Mouse (Mus musculus): ENCODE data around the gene Fgf18. TPM values are rescaled to one million over a fixed set of nuclear protein-coding genes. Genes with fewer than 3 reads are reported as not detected.

Fgf18 gene
- polyA plus RNA-seq (2014; fragmentation: Nextera tagmentation; extraction: Ambion mirVana), result 9.0 and 10.1 TPM in 2 replicates

DNA sequence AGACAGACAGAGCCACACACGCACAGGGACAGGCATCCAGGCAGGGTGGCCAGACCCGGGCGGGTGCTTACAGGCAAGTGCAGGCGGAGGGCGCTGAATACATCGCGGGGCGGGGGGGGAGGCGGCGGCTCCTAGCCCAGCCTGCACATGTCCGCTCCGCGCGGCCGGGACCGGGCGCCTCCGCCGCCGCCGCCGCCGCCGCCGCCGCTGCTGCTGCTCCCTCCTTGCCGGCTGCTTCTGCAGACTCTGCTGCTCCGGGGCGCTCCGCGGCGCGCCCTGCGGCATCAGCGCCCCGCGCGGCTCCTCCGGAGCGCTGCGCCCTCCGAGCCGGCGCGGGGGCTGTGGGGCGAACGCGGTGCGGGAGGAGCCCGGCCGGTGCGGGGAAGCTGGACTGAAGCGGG lies at the start of gene Fgf18:
Gene Fgf18 (minus strand): TSS at position 230 of the 401 bp plus-strand sequence.
- H3K4me2 ChIP-seq (replicated peaks), result peak within 1 kb of the TSS; percentile 67
- WGBS, result 0% methylated on average over 41 of the region's 53 CpGs
- peak within 1 kb of the TSS; percentile 67 for H3K4me3 ChIP-seq (replicated peaks; ENCODE audit: low read length)
- peaks cover 29% of the 10 kb centered on the region for H3K36me3 ChIP-seq (replicated peaks; ENCODE audit: control insufficient read depth, insufficient read depth)
- 0 out of 2 replicates have a peak, but pooled peaks cover 13% of the 10 kb centered on the region for H3K27me3 ChIP-seq (ENCODE audit: control insufficient read depth, insufficient read depth, low read length)
- ATAC-seq (ENCODE audit: low FRiP score), result peak; percentile 60
- peak; percentile 53 for DNase-seq (ENCODE audit: low spot score)
- peak within 1 kb of the TSS; percentile 73 for H3K9ac ChIP-seq
- H3K27ac ChIP-seq, result peak within 1 kb of the TSS; percentile 80
- no peaks in the 10 kb centered on the region for H3K9me3 ChIP-seq (ENCODE audit: control insufficient read depth, low read length)
- peaks cover 26% of the 10 kb centered on the region for H3K4me1 ChIP-seq (replicated peaks; ENCODE audit: control insufficient read depth, insufficient read depth, low read length)

- Histone ChIP-seq H3K4me1 (replicated peaks; ENCODE audit: control insufficient read depth, insufficient read depth, low read length) (no peaks in the 10 kb centered on the region; the same call in none of the 2 replicates), H3K36me3 (replicated peaks; ENCODE audit: control insufficient read depth, insufficient read depth) (no peaks in the 10 kb centered on the region), H3K9me3 (ENCODE audit: control insufficient read depth, low read length) (peaks cover 7% of the 10 kb centered on the region; the same call in 1 of the 2 replicates), H3K4me3 (replicated peaks; ENCODE audit: low read length) (no peak overlapping the region), H3K9ac (peak overlapping the region; percentile 9; the same call in 1 of the 2 replicates), H3K27me3 (ENCODE audit: control insufficient read depth, insufficient read depth, low read length) (peaks cover 91% of the 10 kb centered on the region), H3K4me2 (replicated peaks) (peak overlapping the region; percentile 45), H3K27ac (no peak overlapping the region)
- DNase-seq (ENCODE audit: low spot score) (no peak), ATAC-seq (ENCODE audit: low FRiP score) (no peak)
- 6% methylated on average over 24 of the region's 24 CpGs for WGBS
Observed at GRCm38 (mm10) chr11:33196447-33197132, 49.4 kb upstream of the Fgf18 start.

GRCm38 (mm10) chr11:33195531-33196446 lies 48.6 kb upstream of the Fgf18 start:
- WGBS, result 4% methylated on average over 25 of the region's 25 CpGs
- 0 out of 2 replicates have a peak overlapping the region, but pooled peaks have one; percentile 10 for H3K27ac ChIP-seq
- ATAC-seq (ENCODE audit: low FRiP score), result no peak
- H3K9ac ChIP-seq, result no peak overlapping the region
- H3K4me3 ChIP-seq (replicated peaks; ENCODE audit: low read length), result no peak overlapping the region
- H3K4me1 ChIP-seq (replicated peaks; ENCODE audit: control insufficient read depth, insufficient read depth, low read length), result no peaks in the 10 kb centered on the region; the same call in none of the 2 replicates
- H3K27me3 ChIP-seq (ENCODE audit: control insufficient read depth, insufficient read depth, low read length), result peaks cover 93% of the 10 kb centered on the region
- no peak for DNase-seq (ENCODE audit: low spot score)
- peak overlapping the region; percentile 6 for H3K4me2 ChIP-seq (replicated peaks)
- H3K36me3 ChIP-seq (replicated peaks; ENCODE audit: control insufficient read depth, insufficient read depth), result no peaks in the 10 kb centered on the region
- peaks cover 7% of the 10 kb centered on the region; the same call in 1 of the 2 replicates for H3K9me3 ChIP-seq (ENCODE audit: control insufficient read depth, low read length)

DNA sequence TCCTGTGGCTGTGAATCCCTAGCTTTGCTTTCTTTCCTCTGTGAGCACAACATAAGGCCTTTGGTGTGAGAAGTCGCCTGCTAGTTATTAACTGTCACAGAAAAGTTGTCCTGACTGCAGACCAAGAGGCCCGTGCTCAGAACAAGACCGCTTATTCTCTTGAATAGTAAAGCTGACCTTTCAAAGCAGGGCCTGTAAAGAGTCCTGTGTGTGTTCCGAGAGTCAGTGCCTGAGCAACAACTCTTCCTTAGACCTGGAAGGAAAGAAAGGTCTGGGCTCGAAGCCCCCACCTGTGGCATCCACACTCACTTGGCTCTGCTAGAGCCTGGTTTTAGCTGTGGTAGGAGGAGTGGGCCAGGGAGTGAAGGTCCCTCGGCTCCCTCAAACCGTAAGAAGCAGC lies 47.9 kb upstream of the Fgf18 start:
- Histone ChIP-seq H3K4me1 (replicated peaks; ENCODE audit: control insufficient read depth, insufficient read depth, low read length) (no peaks in the 10 kb centered on the region; the same call in none of the 2 replicates), H3K9ac (no peak overlapping the region), H3K9me3 (ENCODE audit: control insufficient read depth, low read length) (peaks cover 7% of the 10 kb centered on the region; the same call in 1 of the 2 replicates), H3K4me3 (replicated peaks; ENCODE audit: low read length) (no peak overlapping the region), H3K27me3 (ENCODE audit: control insufficient read depth, insufficient read depth, low read length) (peaks cover 87% of the 10 kb centered on the region), H3K27ac (no peak overlapping the region), H3K4me2 (replicated peaks) (no peak overlapping the region), H3K36me3 (replicated peaks; ENCODE audit: control insufficient read depth, insufficient read depth) (no peaks in the 10 kb centered on the region)
- no peak for ATAC-seq (ENCODE audit: low FRiP score)
- WGBS, result 20% methylated on average over 7 of the region's 7 CpGs
- DNase-seq (ENCODE audit: low spot score), result no peak

DNA sequence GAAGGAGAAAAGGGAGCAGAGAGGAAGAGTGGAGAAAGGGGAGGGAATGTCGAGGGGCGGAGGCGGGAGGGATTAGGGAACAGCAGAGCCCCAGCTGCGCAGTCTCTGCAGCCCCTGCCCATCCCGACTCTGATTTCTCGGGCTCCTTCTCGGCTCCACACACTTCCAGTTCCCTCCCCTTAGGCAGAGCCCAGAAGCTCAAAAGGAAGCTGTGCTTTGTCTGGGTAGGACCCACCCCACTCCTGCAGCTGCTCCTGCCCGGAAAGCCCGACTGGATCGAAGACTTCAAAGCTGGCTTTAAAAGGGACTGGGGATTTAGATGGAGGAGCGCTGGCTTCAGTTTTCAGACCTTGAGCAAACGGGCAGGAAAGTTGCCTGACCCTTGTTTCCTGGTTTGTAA lies 46.5 kb upstream of the Fgf18 start:
- Histone ChIP-seq H3K27ac (no peak overlapping the region), H3K4me2 (replicated peaks) (no peak overlapping the region), H3K9ac (no peak overlapping the region), H3K4me3 (replicated peaks; ENCODE audit: low read length) (no peak overlapping the region), H3K27me3 (ENCODE audit: control insufficient read depth, insufficient read depth, low read length) (peaks cover 75% of the 10 kb centered on the region), H3K36me3 (replicated peaks; ENCODE audit: control insufficient read depth, insufficient read depth) (no peaks in the 10 kb centered on the region), H3K4me1 (replicated peaks; ENCODE audit: control insufficient read depth, insufficient read depth, low read length) (no peaks in the 10 kb centered on the region; the same call in none of the 2 replicates), H3K9me3 (ENCODE audit: control insufficient read depth, low read length) (peaks cover 7% of the 10 kb centered on the region; the same call in 1 of the 2 replicates)
- no peak for ATAC-seq (ENCODE audit: low FRiP score)
- 0% methylated on average over 12 of the region's 12 CpGs for WGBS
- DNase-seq (ENCODE audit: low spot score), result no peak

- H3K9me3 ChIP-seq (ENCODE audit: control insufficient read depth, low read length), result no peaks in the 10 kb centered on the region
- 85% methylated on average over 3 of the region's 3 CpGs for WGBS
- H3K27ac ChIP-seq, result no peak overlapping the region
- no peak overlapping the region for H3K4me2 ChIP-seq (replicated peaks)
- DNase-seq (ENCODE audit: low spot score), result no peak
- H3K9ac ChIP-seq, result no peak overlapping the region
- no peak overlapping the region for H3K4me3 ChIP-seq (replicated peaks; ENCODE audit: low read length)
- peaks cover 7% of the 10 kb centered on the region for H3K4me1 ChIP-seq (replicated peaks; ENCODE audit: control insufficient read depth, insufficient read depth, low read length)
- no peak for ATAC-seq (ENCODE audit: low FRiP score)
- no peaks in the 10 kb centered on the region for H3K36me3 ChIP-seq (replicated peaks; ENCODE audit: control insufficient read depth, insufficient read depth)
- peaks cover 28% of the 10 kb centered on the region for H3K27me3 ChIP-seq (ENCODE audit: control insufficient read depth, insufficient read depth, low read length)
Observed at GRCm38 (mm10) chr11:33181804-33182203, 34.6 kb upstream of the Fgf18 start.

DNA sequence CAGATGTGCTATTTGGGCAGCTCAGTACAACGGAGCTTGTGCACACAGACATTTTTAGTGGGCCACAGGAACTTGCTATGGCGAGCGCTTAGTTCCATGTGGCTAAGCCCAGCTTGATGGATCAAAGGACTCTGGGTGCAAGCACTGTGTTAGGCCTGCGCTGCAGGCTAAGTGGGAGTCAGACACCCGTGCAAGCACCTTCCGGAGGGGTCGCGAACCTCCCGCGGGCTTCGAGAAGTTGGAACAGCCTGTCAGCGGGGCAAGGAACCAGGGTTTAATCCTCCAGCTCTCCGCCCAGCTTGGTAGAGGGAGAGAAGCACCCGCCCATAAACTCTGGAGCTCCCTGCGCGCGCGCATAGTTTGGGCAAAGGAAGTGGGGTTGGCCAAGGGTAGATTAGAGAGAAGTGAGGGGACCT lies 33.5 kb upstream of the Fgf18 start:
- peak overlapping the region; percentile 43 for H3K4me2 ChIP-seq (replicated peaks)
- no peak overlapping the region for H3K9ac ChIP-seq
- no peaks in the 10 kb centered on the region for H3K36me3 ChIP-seq (replicated peaks; ENCODE audit: control insufficient read depth, insufficient read depth)
- peaks cover 28% of the 10 kb centered on the region for H3K27me3 ChIP-seq (ENCODE audit: control insufficient read depth, insufficient read depth, low read length)
- 4% methylated on average over 18 of the region's 18 CpGs for WGBS
- no peak overlapping the region for H3K27ac ChIP-seq
- H3K4me3 ChIP-seq (replicated peaks; ENCODE audit: low read length), result no peak overlapping the region
- peaks cover 7% of the 10 kb centered on the region for H3K4me1 ChIP-seq (replicated peaks; ENCODE audit: control insufficient read depth, insufficient read depth, low read length)
- ATAC-seq (ENCODE audit: low FRiP score) (no peak), DNase-seq (ENCODE audit: low spot score) (no peak)
- no peaks in the 10 kb centered on the region for H3K9me3 ChIP-seq (ENCODE audit: control insufficient read depth, low read length)

DNA sequence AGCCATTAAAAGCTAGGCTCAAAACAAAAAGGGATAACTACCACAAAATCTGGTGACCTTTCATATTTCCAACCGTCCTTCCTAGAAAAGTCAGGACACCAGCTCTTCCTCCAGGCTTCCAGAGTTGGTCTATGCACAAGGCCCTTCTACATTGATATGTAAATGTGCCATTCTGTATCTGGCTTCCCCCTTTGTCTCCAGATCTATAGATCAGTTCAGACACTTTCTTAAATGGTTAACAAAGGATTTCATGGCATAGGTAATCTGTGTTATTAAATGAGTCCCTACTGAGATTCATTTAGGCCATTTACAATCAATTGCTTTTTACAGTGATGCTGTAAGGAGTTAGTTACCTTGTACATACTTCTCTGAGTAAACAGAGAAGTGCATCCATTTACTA lies 32.6 kb upstream of the Fgf18 start:
- ATAC-seq (ENCODE audit: low FRiP score) (no peak), DNase-seq (ENCODE audit: low spot score) (no peak)
- Histone ChIP-seq H3K4me1 (replicated peaks; ENCODE audit: control insufficient read depth, insufficient read depth, low read length) (peaks cover 7% of the 10 kb centered on the region), H3K9me3 (ENCODE audit: control insufficient read depth, low read length) (no peaks in the 10 kb centered on the region), H3K36me3 (replicated peaks; ENCODE audit: control insufficient read depth, insufficient read depth) (no peaks in the 10 kb centered on the region), H3K4me3 (replicated peaks; ENCODE audit: low read length) (no peak overlapping the region), H3K9ac (no peak overlapping the region), H3K4me2 (replicated peaks) (no peak overlapping the region), H3K27ac (no peak overlapping the region), H3K27me3 (ENCODE audit: control insufficient read depth, insufficient read depth, low read length) (peaks cover 28% of the 10 kb centered on the region)
- WGBS, result 16% methylated on average over 1 of the region's 1 CpGs

Measured in hindbrain, embryonic 14.5 days (tissue).